ENCODE assay signal across 8 mouse cellular contexts in the genomic region with DNA sequence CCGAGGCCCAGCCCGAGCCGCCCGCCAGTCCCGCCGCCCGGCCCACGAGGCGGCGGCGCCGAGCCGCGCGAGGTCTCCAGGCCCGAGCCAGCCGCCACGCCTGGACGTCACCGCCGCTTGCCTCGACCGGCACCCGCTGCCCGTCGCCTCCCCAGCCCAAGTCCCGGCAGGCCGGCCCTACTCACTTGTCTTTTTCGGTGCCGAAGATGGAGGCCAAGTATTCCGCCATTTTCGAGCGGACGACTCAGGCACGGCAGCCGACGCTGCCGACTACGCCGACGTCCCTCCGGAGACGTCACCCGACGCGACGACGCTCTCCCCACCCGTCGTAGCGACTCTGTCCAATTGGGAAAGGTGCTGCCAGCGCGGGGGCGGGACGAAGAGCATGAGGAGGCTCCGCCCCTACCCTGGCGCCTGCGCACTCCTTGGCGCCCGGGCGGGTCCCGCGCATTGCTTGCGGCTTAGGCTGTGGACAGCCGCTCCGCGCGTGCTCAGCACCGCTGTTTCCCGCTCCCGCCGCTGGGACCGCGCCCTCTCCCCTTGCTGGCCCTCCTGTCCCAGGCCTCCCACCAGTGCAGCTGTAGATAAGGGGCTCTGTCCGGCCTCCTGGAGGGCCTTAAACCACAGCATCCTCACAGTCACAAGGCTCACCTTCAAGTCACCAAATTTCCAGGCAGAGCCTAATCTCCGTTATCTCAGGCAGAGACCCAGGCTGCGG. TPM values are rescaled to one million over a fixed set of nuclear protein-coding genes. Genes with fewer than 3 reads are reported as not detected.
DNase-seq lines count a peak whose midpoint lies in the region; ATAC-seq lines count a peak whose summit lies in the region.

A gene (minus strand): TSS at position 425 of the 718 bp plus-strand sequence.

- H3K27ac ChIP-seq in heart, embryonic 10.5 days: peak within 1 kb of the TSS; percentile 95
- peak within 1 kb of the TSS; percentile 87 for H3K27ac ChIP-seq in kidney, embryonic 15.5 days

- DNase-seq in B cell, adult 2 months: peak; percentile 98
- DNase-seq in brain, adult 2 months (ENCODE audit: low read depth, low spot score): peak; percentile 99
- peak; percentile 99 for DNase-seq in heart, embryonic 10.5 days (ENCODE audit: low spot score)
- DNase-seq in liver: peak; percentile 98
- peak; percentile 98 to 99 for DNase-seq in spleen, postnatal 4 days (ENCODE audit: low spot score in 2 of 2)

- H3K9me3 ChIP-seq in heart, embryonic 10.5 days: no peaks in the 10 kb centered on the region
- no peaks in the 10 kb centered on the region for H3K9me3 ChIP-seq in kidney, embryonic 15.5 days (replicated peaks)

- under 1% methylated on average over 77 of the region's 77 CpGs for WGBS in heart, embryonic 10.5 days
- WGBS in kidney, embryonic 15.5 days: under 1% methylated on average over 77 of the region's 77 CpGs

- ATAC-seq in erythroblast, adult 5-6 weeks (replicated peaks; ENCODE audit: low FRiP score, poor library complexity, severe bottlenecking): peak; percentile 99
- ATAC-seq in kidney, embryonic 15.5 days (replicated peaks; ENCODE audit: low FRiP score): peak; percentile 99
- ATAC-seq in monocyte, adult 5-6 weeks (replicated peaks; ENCODE audit: insufficient number of reproducible peaks, low FRiP score, low TSS enrichment, poor library complexity, severe bottlenecking): peak; percentile 98

- no peaks in the 10 kb centered on the region for H3K27me3 ChIP-seq in heart, embryonic 10.5 days (ENCODE audit: insufficient read depth, poor library complexity, severe bottlenecking)
- H3K27me3 ChIP-seq in kidney, embryonic 15.5 days: no peaks in the 10 kb centered on the region

- H3K4me2 ChIP-seq in kidney, embryonic 15.5 days: peak within 1 kb of the TSS; percentile 92

- H3K9ac ChIP-seq in kidney, embryonic 15.5 days: peak within 1 kb of the TSS; percentile 95

- H3K4me3 ChIP-seq in heart, embryonic 10.5 days: peak within 1 kb of the TSS; percentile 94
- peak within 1 kb of the TSS; percentile 70 for H3K4me3 ChIP-seq in kidney, embryonic 15.5 days (replicated peaks)

- peaks cover 26% of the 10 kb centered on the region for H3K36me3 ChIP-seq in heart, embryonic 10.5 days
- peaks cover 31% of the 10 kb centered on the region for H3K36me3 ChIP-seq in kidney, embryonic 15.5 days

- peaks cover 17% of the 10 kb centered on the region for H3K4me1 ChIP-seq in heart, embryonic 10.5 days
- H3K4me1 ChIP-seq in kidney, embryonic 15.5 days: peaks cover 25% of the 10 kb centered on the region

RNA-seq across cellular contexts. Expression of the gene that starts here (rescaled TPM):
- 13.0 and 21.9 TPM in 2 replicates for total RNA-seq in erythroblast, adult 5-6 weeks (2015; ENCODE audit: low replicate concordance)
- 69.0 and 110 TPM in 2 replicates for total RNA-seq in erythroblast, adult 5-6 weeks (2017; ENCODE audit: low replicate concordance)
- polyA plus RNA-seq in heart, embryonic 10.5 days (2016; fragmentation: Nextera tagmentation; extraction: Ambion mirVana): 271 and 373 TPM in 2 replicates
- polyA plus RNA-seq in kidney, embryonic 15.5 days (2015; fragmentation: Nextera tagmentation; extraction: Ambion mirVana): 335 and 336 TPM in 2 replicates
- 159 to 195 TPM (median 172 TPM) in 3 replicates for total RNA-seq in monocyte, adult 5-6 weeks (2017)

Comparison
In these comparisons a context has a peak if more than half of its experiments do, and no peak if none do; other contexts are left out.
1. Peak in every context shown above with its lines: DNase-seq, ATAC-seq, H3K4me3 ChIP-seq and H3K27ac ChIP-seq.